Mouse (Mus musculus) midbrain, embryonic 12.5 days (tissue): ENCODE measurements at regions not wholly inside any gene's neighbourhood (a gene's known extent, or its start where the extent isn't known, plus 50 kb on each side); places are given as distances from the start of the nearest gene placed in this dataset.
A peak's percentile ranks its signal among the peaks of the same experiment; 100 is the strongest.

ENCODE experiments used
- ATAC-seq: fragments of 200-750 bp; cut with Nextera tagmentation; 2 replicates; pipeline ENCODE4 v1.8.0; 2017; ENCODE audit warnings: low read depth, moderate TSS enrichment, moderate library complexity; ENCODE audit not compliant: low FRiP score
- H3K27ac ChIP-seq: fragments of 300-500 bp; sonication (generic); replicated peaks from 2 replicates; pipeline ENCODE4 v1.5.1; 2016; ENCODE audit warnings: mild to moderate bottlenecking
- H3K27me3 ChIP-seq: fragments of 300-500 bp; sonication (generic); 2 replicates; pipeline ENCODE4 v1.6.1; 2016; ENCODE audit warnings: mild to moderate bottlenecking
- H3K36me3 ChIP-seq: fragments of 300-500 bp; sonication (generic); 2 replicates; pipeline ENCODE4 v1.6.1; 2016
- H3K4me1 ChIP-seq: fragments of 300-500 bp; sonication (generic); 2 replicates; pipeline ENCODE4 v1.6.1; 2016
- H3K4me2 ChIP-seq: fragments of 300-500 bp; sonication (generic); replicated peaks from 2 replicates; pipeline ENCODE4 v1.6.1; 2016; ENCODE audit warnings: mild to moderate bottlenecking, moderate library complexity
- H3K4me3 ChIP-seq: fragments of 300-500 bp; sonication (generic); 2 replicates; pipeline ENCODE4 v1.5.1; 2016; ENCODE audit warnings: mild to moderate bottlenecking
- H3K9ac ChIP-seq: fragments of 300-500 bp; sonication (generic); replicated peaks from 2 replicates; pipeline ENCODE4 v1.6.1; 2016; ENCODE audit warnings: mild to moderate bottlenecking, moderate library complexity
- H3K9me3 ChIP-seq: fragments of 300-500 bp; sonication (generic); 2 replicates; pipeline ENCODE4 v1.6.1; 2016; ENCODE audit warnings: mild to moderate bottlenecking
- WGBS: fragments of 180-500 bp; shearing (Covaris S2); methylation state at CpG from one replicate; pipeline ENCODE4 v1.1.7; 2016; 5-methylcytosine and 5-hydroxymethylcytosine counted together

DNA sequence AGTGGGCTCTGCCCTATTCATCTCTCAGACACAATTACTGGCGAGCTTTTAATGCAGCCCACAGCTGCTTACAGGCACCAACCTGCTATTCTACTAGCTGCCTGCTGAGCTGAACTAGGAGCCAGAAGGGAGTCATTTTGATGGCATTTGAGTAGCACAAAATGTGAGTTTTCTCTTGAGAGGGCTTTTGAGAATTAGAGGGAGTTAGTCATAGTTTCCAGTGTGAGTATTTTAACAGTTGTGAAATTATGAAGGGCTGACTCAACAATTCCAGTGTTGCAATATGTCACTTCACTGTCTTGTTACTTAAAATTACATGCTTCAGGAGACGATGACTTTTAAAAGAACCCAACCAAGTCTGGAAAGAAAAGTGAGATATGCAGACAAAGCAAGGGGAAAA lies 54.4 kb upstream of the Ly86 start:
- no peak overlapping the region for H3K4me2 ChIP-seq
- WGBS, result 45% methylated on average over 2 of the region's 2 CpGs
- no peaks in the 10 kb centered on the region for H3K27me3 ChIP-seq
- no peak overlapping the region for H3K27ac ChIP-seq
- no peaks in the 10 kb centered on the region for H3K36me3 ChIP-seq
- peaks cover 3% of the 10 kb centered on the region; the same call in 1 of the 2 replicates for H3K4me1 ChIP-seq
- no peaks in the 10 kb centered on the region for H3K9me3 ChIP-seq
- ATAC-seq, result no peak
- H3K9ac ChIP-seq, result no peak overlapping the region
- H3K4me3 ChIP-seq, result no peak overlapping the region

DNA sequence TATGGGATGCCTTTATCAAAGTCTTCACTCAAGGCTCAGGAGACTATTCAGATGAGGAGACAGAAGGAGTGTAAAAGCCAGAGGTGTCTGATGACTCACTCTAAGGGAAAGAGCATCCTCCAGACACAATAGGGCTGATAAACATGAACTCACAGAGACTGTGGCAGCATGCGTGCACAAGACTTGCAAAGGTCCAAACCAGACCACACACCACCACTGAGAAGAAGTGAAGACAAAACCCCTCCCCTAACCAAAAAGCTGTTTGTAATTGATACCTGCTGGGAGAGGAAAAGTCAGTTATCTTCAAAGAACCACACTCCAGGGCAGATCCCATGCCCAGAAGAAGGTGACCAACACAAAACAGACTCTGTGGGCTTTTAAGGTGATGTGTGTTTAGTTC lies 56.0 kb upstream of the Ly86 start:
- WGBS, result 67% methylated on average over 1 of the region's 1 CpGs
- H3K27me3 ChIP-seq, result no peaks in the 10 kb centered on the region
- no peaks in the 10 kb centered on the region for H3K36me3 ChIP-seq
- H3K4me2 ChIP-seq, result no peak overlapping the region
- H3K27ac ChIP-seq, result no peak overlapping the region
- no peak for ATAC-seq
- no peak overlapping the region for H3K9ac ChIP-seq
- no peaks in the 10 kb centered on the region for H3K9me3 ChIP-seq
- peaks cover 3% of the 10 kb centered on the region; the same call in 1 of the 2 replicates for H3K4me1 ChIP-seq
- H3K4me3 ChIP-seq, result no peak overlapping the region

DNA sequence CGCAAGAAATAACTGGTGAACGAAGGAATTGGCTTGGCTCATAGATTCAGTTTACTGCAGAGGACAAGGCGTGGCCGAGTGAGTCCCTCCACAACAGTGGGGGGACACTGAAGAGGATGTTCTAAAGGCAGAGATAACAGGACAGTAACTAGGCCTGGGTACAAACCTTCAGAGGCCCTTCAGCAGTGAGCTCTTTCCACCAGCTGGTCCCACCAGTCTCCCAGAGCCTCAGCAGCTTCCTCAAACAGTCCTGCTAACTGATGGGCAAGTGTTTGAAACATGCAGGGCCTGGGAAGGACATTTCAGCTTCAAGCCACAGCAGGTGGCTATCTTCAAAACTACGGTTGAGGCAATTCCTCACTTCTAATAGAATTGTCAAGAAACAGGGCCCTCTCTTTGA lies 62.5 kb upstream of the Ly86 start:
- Histone ChIP-seq H3K27ac (no peak overlapping the region), H3K4me2 (no peak overlapping the region), H3K36me3 (no peaks in the 10 kb centered on the region), H3K9ac (no peak overlapping the region), H3K4me1 (no peaks in the 10 kb centered on the region), H3K27me3 (no peaks in the 10 kb centered on the region), H3K9me3 (no peaks in the 10 kb centered on the region), H3K4me3 (no peak overlapping the region)
- 90% methylated on average over 5 of the region's 5 CpGs for WGBS
- ATAC-seq, result no peak

DNA sequence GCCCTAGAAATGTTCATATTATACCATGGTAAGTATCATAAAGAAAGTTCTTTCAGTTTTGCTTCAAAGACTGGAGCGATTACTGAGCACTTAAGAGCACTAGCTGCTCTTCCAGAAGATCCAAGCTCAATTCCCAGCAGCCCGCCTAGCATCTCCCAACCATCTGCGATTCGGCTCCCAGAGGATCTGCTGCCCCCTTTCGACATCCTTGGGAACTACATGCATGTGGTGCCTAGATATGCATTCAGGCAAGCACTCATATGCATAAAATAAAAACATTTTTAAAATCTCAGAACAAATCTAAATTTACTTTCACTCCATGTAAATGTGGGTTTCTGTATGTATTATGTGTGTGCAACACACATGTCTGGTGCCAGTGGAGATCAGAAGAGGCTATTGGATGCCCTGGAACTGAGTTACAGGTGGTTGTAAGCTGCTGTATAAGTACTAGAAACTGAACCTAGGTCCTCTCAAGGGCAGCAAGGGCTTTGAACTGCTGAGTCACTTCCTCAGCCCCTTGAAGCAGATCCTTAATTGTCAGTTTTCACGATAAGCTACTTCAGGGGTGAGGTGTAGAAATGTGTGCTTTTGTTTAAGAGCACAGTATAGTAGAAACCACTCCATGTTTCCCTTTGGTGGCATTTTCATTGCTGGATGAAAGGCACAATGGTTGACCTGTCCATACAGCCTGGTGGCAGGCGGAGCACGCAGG lies 65.8 kb upstream of the Ly86 start:
- no peak overlapping the region for H3K4me3 ChIP-seq
- no peaks in the 10 kb centered on the region for H3K27me3 ChIP-seq
- H3K4me2 ChIP-seq, result no peak overlapping the region
- H3K9ac ChIP-seq, result no peak overlapping the region
- H3K9me3 ChIP-seq, result no peaks in the 10 kb centered on the region
- H3K27ac ChIP-seq, result no peak overlapping the region
- 92% methylated on average over 8 of the region's 8 CpGs for WGBS
- no peaks in the 10 kb centered on the region for H3K36me3 ChIP-seq
- no peak for ATAC-seq
- no peaks in the 10 kb centered on the region for H3K4me1 ChIP-seq

DNA sequence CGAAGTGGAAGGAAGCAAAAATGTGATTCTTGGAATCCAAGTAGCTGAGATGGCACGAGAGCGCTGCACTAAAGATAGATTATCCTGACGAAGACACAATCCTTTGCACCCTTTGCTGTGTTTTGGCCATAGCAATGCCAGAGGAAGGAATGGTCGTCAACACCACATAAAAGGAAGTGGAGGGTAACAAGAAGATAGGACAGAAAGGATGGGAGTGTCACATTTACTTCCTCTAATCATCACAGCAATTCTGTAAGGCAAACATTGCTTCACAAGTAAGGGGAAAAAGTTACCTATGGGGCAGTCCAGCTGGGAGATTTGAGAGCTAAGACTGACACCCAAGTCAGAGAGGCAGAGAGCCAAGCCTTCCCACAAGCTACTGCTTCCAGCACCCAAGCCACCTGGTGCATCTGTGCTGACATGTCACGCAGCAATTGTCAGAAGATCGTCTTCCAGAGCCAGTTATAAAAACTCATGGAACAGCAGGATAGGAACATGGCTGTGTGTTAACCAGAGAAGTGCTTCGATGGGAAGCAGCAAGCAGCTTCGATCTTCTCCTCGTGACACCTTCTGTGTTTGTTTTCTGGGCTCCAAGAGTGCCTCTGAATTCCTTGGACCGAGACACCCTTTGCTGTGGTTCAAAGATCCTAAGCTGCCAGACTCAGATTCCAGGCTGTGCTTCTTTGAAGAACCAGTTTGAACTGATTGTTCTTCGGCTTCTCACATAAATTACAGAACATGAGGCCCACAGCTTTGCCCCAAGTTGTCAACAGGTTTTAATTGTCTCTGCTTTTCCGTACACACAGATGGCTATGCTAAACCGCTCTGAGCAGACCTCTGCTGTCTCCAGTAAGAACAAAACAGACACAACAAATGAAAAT lies 95.2 kb upstream of the Ly86 start:
- Histone ChIP-seq H3K4me2 (no peak overlapping the region), H3K9me3 (no peaks in the 10 kb centered on the region), H3K4me1 (no peaks in the 10 kb centered on the region), H3K4me3 (no peak overlapping the region), H3K36me3 (no peaks in the 10 kb centered on the region), H3K9ac (no peak overlapping the region), H3K27me3 (no peaks in the 10 kb centered on the region), H3K27ac (no peak overlapping the region)
- ATAC-seq, result no peak
- WGBS, result 74% methylated on average over 14 of the region's 14 CpGs

DNA sequence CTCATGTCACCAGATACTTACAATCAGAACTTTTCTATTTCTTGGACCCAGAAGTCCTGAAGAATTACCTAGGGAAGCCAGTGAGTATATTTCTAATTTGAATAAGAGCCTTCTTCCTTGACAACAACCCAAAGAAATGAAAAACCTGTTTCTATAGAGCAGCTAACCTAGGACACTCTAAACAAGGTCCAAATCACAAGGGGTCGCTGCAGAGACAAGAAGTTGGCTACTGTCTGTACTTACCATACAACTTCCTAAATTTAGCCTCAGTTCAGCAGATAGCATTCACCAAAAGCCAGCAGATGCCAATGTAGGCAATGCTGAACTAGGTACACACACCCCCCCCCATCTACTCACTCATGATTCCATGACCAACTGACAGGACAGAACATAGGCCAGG lies 96.3 kb upstream of the Ly86 start:
- no peak overlapping the region for H3K27ac ChIP-seq
- no peaks in the 10 kb centered on the region for H3K27me3 ChIP-seq
- H3K4me3 ChIP-seq, result no peak overlapping the region
- H3K4me1 ChIP-seq, result no peaks in the 10 kb centered on the region
- no peaks in the 10 kb centered on the region for H3K36me3 ChIP-seq
- H3K4me2 ChIP-seq, result no peak overlapping the region
- no peak overlapping the region for H3K9ac ChIP-seq
- no peak for ATAC-seq
- 89% methylated on average over 1 of the region's 1 CpGs for WGBS
- no peaks in the 10 kb centered on the region for H3K9me3 ChIP-seq

DNA sequence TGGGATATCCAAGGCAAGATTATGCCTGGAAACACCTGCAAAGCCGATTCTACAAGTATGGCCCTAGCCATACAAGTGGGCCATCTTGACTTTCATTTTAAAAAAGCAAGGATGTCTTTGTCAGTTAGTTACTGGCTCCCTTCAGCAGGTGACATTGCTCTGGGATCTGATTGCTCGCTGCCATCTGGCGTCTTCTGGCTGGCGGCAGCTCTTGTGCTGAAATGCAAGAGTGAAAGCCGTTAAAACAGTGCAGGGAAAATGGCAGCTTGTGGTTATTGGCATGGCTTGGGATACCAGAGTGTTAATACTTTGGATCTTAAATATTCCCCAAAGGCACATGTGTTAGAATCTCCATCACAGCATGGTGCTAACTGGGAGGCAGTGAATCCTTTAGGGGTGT lies 105.0 kb upstream of the Ly86 start:
- Histone ChIP-seq H3K36me3 (no peaks in the 10 kb centered on the region), H3K4me1 (no peaks in the 10 kb centered on the region), H3K27ac (no peak overlapping the region), H3K9me3 (no peaks in the 10 kb centered on the region), H3K9ac (no peak overlapping the region), H3K4me3 (no peak overlapping the region), H3K4me2 (no peak overlapping the region), H3K27me3 (no peaks in the 10 kb centered on the region)
- 93% methylated on average over 5 of the region's 5 CpGs for WGBS
- no peak for ATAC-seq

DNA sequence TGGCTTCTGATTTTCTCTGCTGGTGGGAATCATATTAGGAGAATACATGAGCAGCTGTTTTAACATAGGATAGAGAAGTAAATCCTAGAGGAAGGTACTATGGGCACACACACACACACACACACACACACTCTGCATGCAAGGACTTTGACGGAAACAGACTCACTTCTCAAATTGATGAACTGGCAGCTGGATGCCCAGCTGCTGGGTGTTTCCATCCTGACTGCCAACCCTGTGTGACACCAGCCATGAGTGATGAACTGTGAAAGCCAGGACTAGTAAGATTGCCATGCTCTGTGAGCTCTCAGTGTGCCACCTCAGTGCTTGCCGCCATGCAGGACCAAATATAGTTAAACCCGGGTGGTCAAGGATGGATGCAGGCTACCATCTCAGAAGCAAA lies 107.7 kb upstream of the Ly86 start:
- 87% methylated on average over 3 of the region's 3 CpGs for WGBS
- Histone ChIP-seq H3K36me3 (no peaks in the 10 kb centered on the region), H3K9ac (no peak overlapping the region), H3K9me3 (no peaks in the 10 kb centered on the region), H3K4me3 (no peak overlapping the region), H3K27ac (no peak overlapping the region), H3K4me1 (no peaks in the 10 kb centered on the region), H3K27me3 (no peaks in the 10 kb centered on the region), H3K4me2 (no peak overlapping the region)
- no peak for ATAC-seq

DNA sequence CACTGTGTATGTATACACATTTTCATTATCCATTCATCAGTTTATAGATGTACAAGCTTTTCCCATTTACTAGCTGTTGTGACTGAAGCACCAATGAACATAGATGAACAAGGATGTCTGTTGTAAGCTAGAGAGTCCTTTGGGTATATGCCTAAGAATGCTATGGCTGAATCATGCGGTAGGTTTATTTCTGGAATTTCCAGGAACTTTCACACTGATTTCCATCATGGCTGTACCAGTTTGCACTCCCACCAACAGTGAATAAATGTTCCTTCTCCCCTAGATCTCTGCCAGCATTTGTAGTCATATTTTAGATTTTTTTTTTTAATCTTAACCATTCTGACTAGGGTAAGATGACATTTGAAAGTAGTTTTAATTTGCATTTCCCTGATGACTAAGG lies 119.2 kb upstream of the Ly86 start:
- no peak overlapping the region for H3K9ac ChIP-seq
- H3K36me3 ChIP-seq, result no peaks in the 10 kb centered on the region
- no peak for ATAC-seq
- WGBS, result 89% methylated on average over 1 of the region's 1 CpGs
- H3K27ac ChIP-seq, result no peak overlapping the region
- no peaks in the 10 kb centered on the region for H3K27me3 ChIP-seq
- no peak overlapping the region for H3K4me3 ChIP-seq
- no peak overlapping the region for H3K4me2 ChIP-seq
- H3K4me1 ChIP-seq, result no peaks in the 10 kb centered on the region
- no peaks in the 10 kb centered on the region for H3K9me3 ChIP-seq

DNA sequence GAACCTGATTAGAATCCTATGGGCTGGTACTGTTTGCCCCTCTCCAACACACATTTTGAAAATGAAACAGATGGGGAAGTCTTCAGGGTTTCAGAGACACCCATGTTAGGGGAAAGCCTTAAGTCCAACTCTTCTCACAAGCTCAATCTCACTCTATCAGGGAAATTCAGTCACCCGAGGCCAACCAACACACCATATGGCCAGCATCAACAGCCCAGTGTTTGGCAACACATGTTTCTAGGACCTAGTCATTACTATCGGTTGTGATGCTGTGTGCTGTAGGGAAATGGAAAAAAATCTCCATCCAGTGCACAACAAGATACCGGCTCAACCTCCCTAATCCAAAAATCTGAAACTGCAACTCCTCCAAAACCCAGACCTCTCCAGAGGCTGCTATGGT lies 124.6 kb upstream of the Ly86 start:
- Histone ChIP-seq H3K4me2 (no peak overlapping the region), H3K27ac (no peak overlapping the region), H3K4me3 (no peak overlapping the region), H3K9ac (no peak overlapping the region), H3K36me3 (no peaks in the 10 kb centered on the region), H3K9me3 (no peaks in the 10 kb centered on the region), H3K27me3 (no peaks in the 10 kb centered on the region), H3K4me1 (no peaks in the 10 kb centered on the region)
- 83% methylated on average over 3 of the region's 3 CpGs for WGBS
- ATAC-seq, result no peak

DNA sequence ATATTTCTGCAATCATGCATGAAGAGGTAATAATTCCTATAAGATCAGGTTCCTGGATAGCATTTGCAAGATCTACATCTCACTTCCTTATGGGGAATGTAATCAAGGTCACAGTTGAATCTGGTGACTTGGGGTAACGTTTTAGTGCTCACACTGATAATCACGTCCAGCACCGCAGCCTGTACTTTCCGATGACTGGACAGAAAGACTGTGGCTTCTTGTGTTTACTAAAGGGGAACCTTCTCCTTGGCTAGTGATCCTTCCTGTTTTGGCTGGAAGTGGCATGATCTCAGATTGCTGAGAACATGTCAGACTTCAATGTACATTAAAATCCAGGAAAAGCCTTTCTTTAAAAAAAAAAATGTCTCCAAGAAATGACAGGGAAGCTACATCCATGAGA lies 126.4 kb upstream of the Ly86 start:
- no peak for ATAC-seq
- WGBS, result 88% methylated on average over 4 of the region's 4 CpGs

DNA sequence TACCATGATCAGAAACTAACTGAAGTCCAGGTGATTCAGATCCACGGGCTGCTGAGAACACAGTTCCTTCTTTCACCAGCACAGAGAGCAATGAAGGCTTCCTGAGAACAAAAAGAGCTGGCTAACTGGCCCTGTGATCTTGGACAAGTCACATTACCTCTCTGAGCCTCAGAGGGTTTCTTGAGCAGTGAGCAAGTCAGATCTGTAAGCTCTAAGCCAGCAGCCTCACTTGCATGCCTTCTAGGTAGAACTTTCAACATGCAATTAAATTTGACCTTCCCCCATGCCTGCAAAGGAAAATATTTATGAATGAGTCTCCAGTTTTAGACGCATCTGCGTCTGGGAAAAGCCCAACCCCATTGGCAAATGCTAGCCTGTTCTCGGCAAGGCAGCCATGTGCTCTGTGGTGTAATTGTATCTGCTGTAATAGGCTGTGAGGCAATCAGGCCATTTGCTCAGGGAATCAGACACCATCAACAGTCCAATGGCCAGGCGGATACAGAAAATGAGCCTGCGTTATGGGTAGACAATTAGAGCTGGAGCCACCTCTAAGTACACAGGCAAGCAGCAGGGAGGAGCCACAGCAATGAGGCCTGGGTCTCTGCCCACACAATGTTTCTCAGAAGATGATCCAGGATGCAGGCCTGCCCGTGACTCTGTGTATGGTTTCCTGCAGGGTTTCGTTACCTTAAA lies 130.3 kb upstream of the Ly86 start:
- ATAC-seq, result peak; percentile 9; the same call in 1 of the 2 replicates

More for the DNA sequence above, 126.4 kb upstream of the Ly86 start:
- no peaks in the 10 kb centered on the region for H3K9me3 ChIP-seq
- no peak overlapping the region for H3K27ac ChIP-seq
- no peaks in the 10 kb centered on the region for H3K36me3 ChIP-seq
- no peaks in the 10 kb centered on the region for H3K27me3 ChIP-seq
- H3K4me1 ChIP-seq, result no peaks in the 10 kb centered on the region
- no peak overlapping the region for H3K4me3 ChIP-seq
- no peak overlapping the region for H3K9ac ChIP-seq
- no peak overlapping the region for H3K4me2 ChIP-seq

More for the DNA sequence above, 130.3 kb upstream of the Ly86 start:
- Histone ChIP-seq H3K27me3 (no peaks in the 10 kb centered on the region), H3K4me3 (no peak overlapping the region), H3K4me2 (no peak overlapping the region), H3K9me3 (no peaks in the 10 kb centered on the region), H3K9ac (no peak overlapping the region), H3K27ac (no peak overlapping the region), H3K36me3 (no peaks in the 10 kb centered on the region), H3K4me1 (no peaks in the 10 kb centered on the region)
- 78% methylated on average over 8 of the region's 8 CpGs for WGBS
